Mouse (Mus musculus) forebrain, embryonic 11.5 days (tissue): ENCODE measurements around the gene Camk2b. TPM values are rescaled to one million over a fixed set of nuclear protein-coding genes. Genes with fewer than 3 reads are reported as not detected.
"Not testable (repeated sequence)": the region's sequence is repeated elsewhere in the genome, so short reads cannot be mapped to it uniquely, and the experiment has no call there.

ENCODE experiments used
- ATAC-seq: fragments of 200-750 bp; cut with Nextera tagmentation; replicated peaks from 2 replicates; pipeline ENCODE4 v1.8.0; 2017; ENCODE audit warnings: moderate TSS enrichment; ENCODE audit not compliant: low FRiP score
- DNase-seq: peaks from one replicate; pipeline ENCODE4 v3.0.0-alpha.2; 2017; ENCODE audit warnings: low spot score
- H3K27ac ChIP-seq: fragments of 300-500 bp; sonication (generic); 2 replicates; pipeline ENCODE4 v1.5.1; 2014; ENCODE audit warnings: low read depth, low read length
- H3K27me3 ChIP-seq: fragments of 300-500 bp; sonication (generic); 2 replicates; pipeline ENCODE4 v1.6.1; 2014; ENCODE audit warnings: mild to moderate bottlenecking, low read length, mixed read lengths; ENCODE audit not compliant: control insufficient read depth, insufficient read depth
- H3K36me3 ChIP-seq: fragments of 300-500 bp; sonication (generic); 2 replicates; pipeline ENCODE4 v1.6.1; 2014; ENCODE audit warnings: mild to moderate bottlenecking, low read length, moderate library complexity, mixed read lengths; ENCODE audit not compliant: control insufficient read depth, insufficient read depth
- H3K4me1 ChIP-seq: fragments of 300-500 bp; sonication (generic); replicated peaks from 2 replicates; pipeline ENCODE4 v1.6.1; 2014; ENCODE audit warnings: low read length, mixed read lengths; ENCODE audit not compliant: control insufficient read depth, insufficient read depth
- H3K4me2 ChIP-seq: fragments of 300-500 bp; sonication (generic); 2 replicates; pipeline ENCODE4 v1.6.1; 2014; ENCODE audit warnings: low read depth, mild to moderate bottlenecking, low read length, moderate library complexity, mixed read lengths; ENCODE audit not compliant: severe bottlenecking
- H3K4me3 ChIP-seq: fragments of 300-500 bp; sonication (generic); 2 replicates; pipeline ENCODE4 v1.5.1; 2014; ENCODE audit warnings: low read depth, low read length
- H3K9ac ChIP-seq: fragments of 300-500 bp; sonication (generic); 2 replicates; pipeline ENCODE4 v1.6.1; 2014; ENCODE audit warnings: low read length
- H3K9me3 ChIP-seq: fragments of 300-500 bp; sonication (generic); 2 replicates; pipeline ENCODE4 v1.6.1; 2016; ENCODE audit warnings: low read length, mixed read lengths; ENCODE audit not compliant: control insufficient read depth
- WGBS: fragments of 180-500 bp; shearing (Covaris S2); extraction: QIAGEN DNeasy Blood & Tissue Kit; methylation state at CpG from one replicate; pipeline ENCODE4 v1.1.7; 2014; 5-methylcytosine and 5-hydroxymethylcytosine counted together
- polyA plus RNA-seq: library from polyadenylated mRNA; unstranded; fragments of >200 nt; fragmentation: Nextera tagmentation; extraction: Ambion mirVana; gene quantifications from 2 replicates; pipeline ENCODE4 v1.2.1, GENCODE M21; 2014

Gene Camk2b
- polyA plus RNA-seq, result 1.0 and 1.8 TPM in 2 replicates

- no peak for DNase-seq
Observed at GRCm38 (mm10) chr11:6066176-6066575, at the start of gene Camk2b. TSS of gene Camk2b (minus strand) at chr11:6066362.

DNA sequence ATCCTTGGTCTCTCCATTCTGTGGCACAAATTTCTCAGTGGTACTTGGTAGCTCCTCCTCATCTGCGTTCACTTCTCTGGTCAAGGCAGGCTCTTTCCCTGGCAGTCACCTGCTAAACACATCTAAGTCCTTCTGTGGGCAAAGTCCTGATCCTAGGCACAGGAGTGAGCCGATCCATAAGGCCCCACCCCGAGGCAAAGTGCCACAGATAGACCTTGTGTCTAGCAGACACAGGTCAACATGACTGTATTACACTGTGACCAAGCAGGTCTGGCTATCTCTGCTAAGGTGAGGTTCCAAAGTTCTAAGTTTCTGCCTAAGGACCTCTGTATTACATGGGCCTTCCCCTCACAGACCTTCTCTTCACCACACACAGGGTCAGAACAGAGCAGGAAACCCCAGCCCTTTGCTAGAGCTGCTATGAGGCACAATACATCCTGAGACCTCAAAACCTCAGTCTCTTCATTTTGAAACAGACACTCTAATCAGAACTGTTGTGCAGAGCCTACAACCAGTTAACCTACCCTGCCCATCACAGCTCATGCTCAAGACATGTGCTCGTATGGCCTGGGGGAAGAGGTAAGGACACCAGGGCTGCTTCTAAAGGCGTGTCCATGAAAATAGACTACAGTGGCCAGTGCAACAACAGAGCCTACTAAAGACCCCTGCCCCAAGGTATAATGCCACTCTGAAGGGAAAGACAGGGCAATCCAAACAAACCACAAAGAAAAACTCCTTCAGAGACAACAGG is 45.7 kb upstream of the Camk2b start:
- no peak overlapping the region for H3K4me3 ChIP-seq
- H3K27me3 ChIP-seq, result no peaks in the 10 kb centered on the region
- WGBS, result 93% methylated on average over 5 of the region's 5 CpGs
- H3K9me3 ChIP-seq, result no peaks in the 10 kb centered on the region
- no peaks in the 10 kb centered on the region; the same call in 1 of the 2 replicates for H3K36me3 ChIP-seq
- DNase-seq (no peak), ATAC-seq (no peak)
- H3K4me2 ChIP-seq, result no peak overlapping the region
- H3K9ac ChIP-seq, result no peak overlapping the region
- H3K4me1 ChIP-seq, result no peaks in the 10 kb centered on the region
- no peak overlapping the region for H3K27ac ChIP-seq

More at GRCm38 (mm10) chr11:6066176-6066575, at the start of gene Camk2b:
- peak within 1 kb of the TSS; percentile 46 for H3K4me3 ChIP-seq
- no peaks in the 10 kb centered on the region for H3K9me3 ChIP-seq
- H3K4me1 ChIP-seq, result no peaks in the 10 kb centered on the region; the same call in none of the 2 replicates
- no peaks in the 10 kb centered on the region for H3K36me3 ChIP-seq
- peak within 1 kb of the TSS; percentile 23; the same call in 1 of the 2 replicates for H3K9ac ChIP-seq
- H3K4me2 ChIP-seq, result peak within 1 kb of the TSS; percentile 71
- no peak within 1 kb of the TSS for H3K27ac ChIP-seq
- WGBS, result 15% methylated on average over 6 of the region's 6 CpGs
- H3K27me3 ChIP-seq, result peaks cover 57% of the 10 kb centered on the region
- ATAC-seq, result no peak

GRCm38 (mm10) chr11:6109990-6110389 is 43.8 kb upstream of the Camk2b start:
- ATAC-seq (no peak), DNase-seq (no peak)
- Histone ChIP-seq H3K27me3 (no peaks in the 10 kb centered on the region), H3K4me2 (no peak overlapping the region), H3K27ac (no peak overlapping the region), H3K4me1 (no peaks in the 10 kb centered on the region), H3K9ac (no peak overlapping the region), H3K9me3 (no peaks in the 10 kb centered on the region), H3K4me3 (no peak overlapping the region), H3K36me3 (no peaks in the 10 kb centered on the region; the same call in 1 of the 2 replicates)

DNA sequence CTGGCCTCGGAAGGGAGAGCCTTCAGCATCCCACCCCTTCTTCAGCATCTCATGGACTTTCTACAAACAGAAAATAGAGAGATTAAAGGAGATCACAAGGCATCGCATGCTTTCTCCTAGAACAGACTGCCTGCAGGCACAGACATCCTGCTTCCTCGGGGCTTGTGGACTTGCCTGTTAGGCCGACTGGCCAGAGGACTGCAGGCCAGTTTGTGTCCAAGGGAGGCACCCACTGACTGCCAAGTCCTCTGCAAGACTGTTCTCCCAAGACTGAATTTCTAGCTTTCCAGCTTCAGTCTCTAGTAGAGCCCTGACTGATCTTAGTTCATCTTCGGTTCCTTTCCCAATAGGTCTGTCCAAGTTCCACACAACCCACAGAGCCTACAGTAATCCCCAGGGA is 42.1 kb upstream of the Camk2b start:
- Histone ChIP-seq H3K36me3 (no peaks in the 10 kb centered on the region; the same call in 1 of the 2 replicates), H3K9me3 (no peaks in the 10 kb centered on the region), H3K4me2 (no peak overlapping the region), H3K4me3 (no peak overlapping the region), H3K27ac (no peak overlapping the region), H3K27me3 (no peaks in the 10 kb centered on the region), H3K9ac (no peak overlapping the region), H3K4me1 (no peaks in the 10 kb centered on the region)
- no peak for DNase-seq
- ATAC-seq, result no peak
- WGBS, result 91% methylated on average over 5 of the region's 5 CpGs

DNA sequence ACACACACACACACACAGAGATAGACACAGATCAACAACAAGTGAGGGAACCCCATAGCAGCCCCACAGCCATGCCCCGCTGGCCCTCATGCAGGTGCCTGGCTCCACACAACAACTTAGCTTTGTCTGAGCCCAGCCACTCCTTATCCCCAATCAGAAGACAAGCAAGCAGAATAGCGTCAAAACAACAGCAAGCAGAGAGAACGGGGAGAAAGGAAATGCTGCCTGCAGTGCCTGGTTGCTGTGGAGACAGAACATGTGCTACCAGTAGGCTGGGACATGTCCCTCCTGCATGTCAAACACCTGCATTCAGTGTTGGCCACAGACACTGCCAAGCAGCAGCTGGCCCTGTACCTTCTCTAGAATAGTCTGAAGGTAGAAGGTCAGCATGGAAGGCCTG is 41.6 kb upstream of the Camk2b start:
- Histone ChIP-seq H3K4me3 (no peak overlapping the region), H3K4me1 (no peaks in the 10 kb centered on the region), H3K27ac (no peak overlapping the region), H3K9ac (no peak overlapping the region), H3K4me2 (no peak overlapping the region), H3K9me3 (no peaks in the 10 kb centered on the region), H3K36me3 (no peaks in the 10 kb centered on the region; the same call in 1 of the 2 replicates), H3K27me3 (no peaks in the 10 kb centered on the region)
- 86% methylated on average over 3 of the region's 3 CpGs for WGBS
- ATAC-seq (no peak), DNase-seq (no peak)

DNA sequence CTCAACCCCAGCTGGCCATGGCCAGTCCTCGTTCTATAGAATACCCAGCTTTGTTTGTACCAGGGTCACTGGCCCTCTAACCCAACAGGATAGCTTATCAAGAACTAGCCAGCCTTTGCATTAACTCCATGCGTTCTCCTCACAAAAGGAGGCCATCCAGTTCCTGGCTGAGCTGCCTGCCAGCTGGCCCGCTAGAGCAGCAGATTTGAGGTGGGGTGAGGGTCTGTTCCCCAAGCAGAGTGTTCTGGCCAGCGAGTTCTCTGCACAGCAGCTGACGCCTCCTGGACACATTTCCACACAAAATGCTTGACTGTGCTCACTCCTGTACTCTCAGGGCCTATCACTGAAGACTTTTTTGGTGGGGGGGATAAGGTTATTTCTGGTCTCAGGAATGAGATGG is 38.6 kb upstream of the Camk2b start:
- Histone ChIP-seq H3K4me1 (no peaks in the 10 kb centered on the region), H3K27me3 (no peaks in the 10 kb centered on the region), H3K9ac (no peak overlapping the region), H3K27ac (no peak overlapping the region), H3K4me3 (no peak overlapping the region), H3K36me3 (no peaks in the 10 kb centered on the region; the same call in 1 of the 2 replicates), H3K9me3 (no peaks in the 10 kb centered on the region), H3K4me2 (no peak overlapping the region)
- 87% methylated on average over 5 of the region's 5 CpGs for WGBS
- no peak for ATAC-seq
- DNase-seq, result no peak

GRCm38 (mm10) chr11:6096637-6097036 is 30.5 kb upstream of the Camk2b start:
- 97% methylated on average over 2 of the region's 3 CpGs for WGBS
- H3K9me3 ChIP-seq, H3K9ac ChIP-seq, H3K27ac ChIP-seq, ATAC-seq, H3K4me3 ChIP-seq, H3K36me3 ChIP-seq, H3K27me3 ChIP-seq, H3K4me2 ChIP-seq, DNase-seq, H3K4me1 ChIP-seq: not testable (repeated sequence)

GRCm38 (mm10) chr11:6086991-6087390 is 20.8 kb upstream of the Camk2b start:
- Histone ChIP-seq H3K27ac (no peak overlapping the region), H3K4me3 (no peak overlapping the region), H3K36me3 (no peaks in the 10 kb centered on the region), H3K9ac (no peak overlapping the region), H3K4me2 (no peak overlapping the region), H3K4me1 (no peaks in the 10 kb centered on the region), H3K9me3 (no peaks in the 10 kb centered on the region), H3K27me3 (no peaks in the 10 kb centered on the region)
- WGBS, result 75% methylated on average over 4 of the region's 4 CpGs
- no peak for DNase-seq
- no peak for ATAC-seq

DNA sequence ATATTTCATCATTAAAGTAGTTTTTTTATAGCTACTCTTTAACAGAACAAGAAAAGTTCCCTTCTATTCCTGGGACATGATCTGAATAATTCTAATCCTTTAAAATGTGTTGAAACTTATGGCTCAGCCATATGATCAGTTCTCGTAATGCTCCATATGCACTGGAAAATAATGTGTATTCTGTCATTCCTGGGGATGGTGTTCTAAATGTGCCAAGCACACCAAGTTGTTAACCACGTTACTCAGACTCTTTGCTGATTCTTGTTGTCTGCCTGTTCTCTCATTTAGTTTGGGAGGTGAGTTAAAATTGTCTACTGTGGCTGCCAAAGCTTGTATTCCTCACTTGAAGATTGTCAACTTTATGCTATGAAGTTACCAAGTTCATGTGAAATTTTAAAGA is 12.6 kb upstream of the Camk2b start:
- ATAC-seq (no peak), DNase-seq (no peak)
- H3K36me3 ChIP-seq, result no peaks in the 10 kb centered on the region
- H3K4me2 ChIP-seq, result no peak overlapping the region
- no peaks in the 10 kb centered on the region for H3K4me1 ChIP-seq
- no peak overlapping the region for H3K27ac ChIP-seq
- no peak overlapping the region for H3K4me3 ChIP-seq
- no peaks in the 10 kb centered on the region for H3K9me3 ChIP-seq
- no peaks in the 10 kb centered on the region for H3K27me3 ChIP-seq
- WGBS, result 89% methylated on average over 2 of the region's 2 CpGs
- H3K9ac ChIP-seq, result no peak overlapping the region
